20 mouse cellular contexts compared by ENCODE assay signal in the genomic region with DNA sequence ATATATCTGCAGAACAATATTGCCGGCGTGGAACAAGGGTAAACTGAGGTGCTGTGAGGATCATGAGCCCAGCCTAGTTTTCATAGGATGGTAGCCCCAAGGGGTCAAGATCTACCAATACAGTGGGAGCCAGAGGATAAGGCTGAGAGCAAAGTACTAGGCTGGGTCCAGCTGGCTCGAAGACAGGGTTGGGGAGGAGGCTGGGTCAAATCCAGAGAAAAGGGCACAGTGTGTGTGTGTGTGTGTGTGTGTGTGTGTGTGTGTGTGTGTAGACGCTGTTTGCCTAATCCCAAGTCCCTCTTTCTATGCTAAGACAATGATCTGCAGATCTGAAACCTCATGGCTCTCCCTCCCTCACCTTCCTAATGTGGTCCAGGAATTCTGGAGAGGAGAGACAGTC. TPM values are rescaled to one million over a fixed set of nuclear protein-coding genes. Genes with fewer than 3 reads are reported as not detected.
"Had no signal": no experiment of that assay in that cellular context is flagged by ENCODE, and none has a peak within 500 bp of the region (broad histone marks: within the 10 kb centered on the region; RNA-seq: fewer than 3 reads in every experiment).

No protein-coding gene starts in this region.

- H3K27ac ChIP-seq: left cerebral cortex, adult 2 months; liver, embryonic 15.5 days; midbrain, embryonic 10.5 days; midbrain, embryonic 13.5 days; neural tube, embryonic 13.5 days; stomach, embryonic 15.5 days had no signal

- H3K4me3 ChIP-seq: left cerebral cortex, adult 2 months; liver, embryonic 15.5 days; megakaryocyte, embryonic 14.5 days; midbrain, embryonic 10.5 days; midbrain, embryonic 13.5 days; myocyte; neural tube, embryonic 13.5 days; stomach, embryonic 15.5 days had no signal

- ATAC-seq: intestine, postnatal 0 days; midbrain, embryonic 13.5 days; midbrain, embryonic 16.5 days had no signal

- H3K36me3 ChIP-seq: liver, embryonic 15.5 days; midbrain, embryonic 10.5 days; midbrain, embryonic 13.5 days; neural tube, embryonic 13.5 days; stomach, embryonic 15.5 days had no signal

- H3K9ac ChIP-seq: liver, embryonic 15.5 days; lung, embryonic 14.5 days; midbrain, embryonic 13.5 days; neural tube, embryonic 13.5 days; stomach, embryonic 15.5 days had no signal

- H3K9me3 ChIP-seq: liver, embryonic 15.5 days; megakaryocyte, embryonic 14.5 days; midbrain, embryonic 10.5 days; midbrain, embryonic 13.5 days; neural tube, embryonic 13.5 days; stomach, embryonic 15.5 days had no signal

- DNase-seq: kidney, postnatal 25 days; layer of hippocampus, postnatal 36 days; lung, embryonic 14.5 days; retina, postnatal 1 day; right cerebral cortex, postnatal 25 days; spleen, adult 18-20 months; thymus, postnatal 25 days had no signal

- H3K4me1 ChIP-seq: liver, embryonic 15.5 days had no signal

- H3K4me2 ChIP-seq: liver, embryonic 11.5 days; liver, embryonic 15.5 days; lung, embryonic 14.5 days; midbrain, embryonic 13.5 days; neural tube, embryonic 13.5 days; stomach, embryonic 15.5 days had no signal

RNA-seq across cellular contexts. Expression of a gene that starts 2.0 kb away (rescaled TPM):
- total RNA-seq: monocyte, adult 5-6 weeks; neutrophil, adult 5-6 weeks had no signal
- polyA plus RNA-seq: liver, embryonic 11.5 days; liver, embryonic 15.5 days had no signal
